Mouse (Mus musculus) naive thymus-derived CD4-positive, alpha-beta T cell, adult 5 months (primary cell): ENCODE data around the gene Dcaf6. TPM values are rescaled to one million over a fixed set of nuclear protein-coding genes. Genes with fewer than 3 reads are reported as not detected.

Source experiments
- polyA plus RNA-seq: library from polyadenylated mRNA; unstranded; fragments of 100-300 nt; shearing (Covaris generic); gene quantifications from one replicate; pipeline ENCODE4 v1.2.1, GENCODE M21; 2017

Dcaf6 gene
- polyA plus RNA-seq: 17.9 TPM

DNA sequence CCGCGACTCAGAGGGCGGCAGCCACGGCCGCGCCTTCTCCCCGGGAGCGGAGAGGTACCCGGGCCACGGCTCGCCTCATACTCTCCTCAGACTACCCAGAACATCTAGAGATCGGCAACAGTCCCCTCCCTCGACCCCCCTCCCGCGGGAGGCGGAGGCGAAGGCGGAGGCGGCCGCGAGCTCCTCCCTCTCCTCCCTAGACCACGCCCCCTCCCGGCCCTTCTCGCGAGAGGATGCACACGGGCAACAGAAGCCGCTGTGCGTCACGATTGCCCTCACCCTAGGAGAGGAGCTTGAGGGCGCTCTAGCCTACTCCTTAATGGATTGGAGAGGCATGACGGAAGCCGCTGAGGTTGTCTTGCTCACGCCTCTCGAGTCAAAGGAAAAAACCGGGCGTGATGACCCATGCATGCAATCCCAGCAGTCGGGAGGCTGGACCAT is at the start of gene Dcaf6, which contains the start of gene Mpc2:
Gene Dcaf6, minus strand, starts transcription at position 116 of the 441 bp plus-strand sequence.
Gene Mpc2, plus strand, starts transcription at position 278 of the 441 bp plus-strand sequence.

DNA sequence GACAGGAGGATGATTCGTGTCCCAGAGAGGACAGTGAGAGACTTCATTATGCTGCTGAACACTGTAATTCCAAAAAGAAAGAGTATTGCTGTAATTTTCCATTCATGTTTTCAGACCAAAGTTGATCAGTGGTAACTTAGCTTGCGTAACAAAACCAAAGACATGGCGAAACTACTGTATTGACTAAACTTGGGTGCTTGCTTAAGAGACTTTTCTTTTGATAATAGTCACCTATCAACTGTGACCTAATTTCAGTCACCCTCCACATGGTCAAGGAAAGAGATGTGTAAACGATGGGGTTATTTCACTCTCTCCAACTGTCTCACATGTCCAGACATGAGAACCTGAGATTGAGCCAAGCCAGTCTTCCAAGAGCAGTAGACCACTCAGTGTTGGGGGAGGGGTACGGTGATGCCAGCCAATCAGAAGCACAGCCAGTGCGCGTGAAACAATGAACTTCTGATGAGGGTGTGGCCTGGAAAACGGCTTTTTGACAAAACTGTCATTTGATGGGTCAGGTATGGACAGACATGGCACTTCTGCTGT is 24.5 kb upstream of the Dcaf6 start, which contains the start of gene Adcy10:
Gene Adcy10, plus strand, starts transcription at position 496 of the 546 bp plus-strand sequence.

DNA sequence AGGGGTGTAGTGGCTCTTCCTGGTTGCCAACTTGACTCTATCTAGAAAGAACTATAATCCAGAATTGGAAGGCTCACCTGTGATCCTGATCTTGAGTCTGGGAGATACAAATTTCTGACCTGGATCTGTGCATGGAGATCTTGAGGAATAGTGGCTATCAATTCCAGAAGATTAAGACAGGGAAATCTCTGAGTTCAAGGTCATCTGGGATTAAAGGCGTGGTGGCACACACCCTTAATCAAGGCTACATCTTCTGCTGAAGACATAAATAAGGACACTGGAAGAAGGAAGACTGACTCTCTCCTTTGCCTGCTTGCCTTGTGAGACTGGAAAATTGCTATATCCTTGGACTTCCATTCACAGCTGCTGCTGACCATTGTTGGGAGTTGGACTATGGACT is 164.8 kb downstream of the Dcaf6 start, which contains the start of gene Gpr161:
Gene Gpr161, plus strand, starts transcription at position 301 of the 400 bp plus-strand sequence.

Other genes with a start within 250 kb of the Dcaf6 start
- 187 TPM for gene Tiprl, start 223.5 kb downstream of the Dcaf6 start, polyA plus RNA-seq
- 0.26 TPM for gene Gpr161, start 164.7 kb downstream of the Dcaf6 start, polyA plus RNA-seq
- gene Mpc2, start 162 bp upstream of the Dcaf6 start, polyA plus RNA-seq: 99.7 TPM
- not detected for gene Adcy10, start 24.7 kb upstream of the Dcaf6 start, polyA plus RNA-seq
- gene Mpzl1, start 174.1 kb upstream of the Dcaf6 start, polyA plus RNA-seq: 1.2 TPM
- gene Rcsd1, start 249.3 kb upstream of the Dcaf6 start, polyA plus RNA-seq: 179 TPM